Mouse (Mus musculus) forebrain, embryonic 12.5 days (tissue): ENCODE data around the gene Ola1. TPM values are rescaled to one million over a fixed set of nuclear protein-coding genes. Genes with fewer than 3 reads are reported as not detected.

Experiments
- ATAC-seq: fragments of 200-750 bp; cut with Nextera tagmentation; 2 replicates; pipeline ENCODE4 v1.8.0; 2017; ENCODE audit warnings: moderate TSS enrichment; ENCODE audit not compliant: low FRiP score
- H3K27ac ChIP-seq: fragments of 300-500 bp; sonication (generic); 2 replicates; pipeline ENCODE4 v1.5.1; 2016; ENCODE audit warnings: mild to moderate bottlenecking
- H3K27me3 ChIP-seq: fragments of 300-500 bp; sonication (generic); 2 replicates; pipeline ENCODE4 v1.6.1; 2016; ENCODE audit warnings: mild to moderate bottlenecking
- H3K36me3 ChIP-seq: fragments of 300-500 bp; sonication (generic); replicated peaks from 2 replicates; pipeline ENCODE4 v1.6.1; 2016; ENCODE audit warnings: mild to moderate bottlenecking
- H3K4me1 ChIP-seq: fragments of 300-500 bp; sonication (generic); 2 replicates; pipeline ENCODE4 v1.6.1; 2016
- H3K4me2 ChIP-seq: fragments of 300-500 bp; sonication (generic); 2 replicates; pipeline ENCODE4 v1.6.1; 2016; ENCODE audit warnings: mild to moderate bottlenecking, moderate library complexity
- H3K4me3 ChIP-seq: fragments of 300-500 bp; sonication (generic); replicated peaks from 2 replicates; pipeline ENCODE4 v1.5.1; 2016; ENCODE audit warnings: mild to moderate bottlenecking
- H3K9ac ChIP-seq: fragments of 300-500 bp; sonication (generic); 2 replicates; pipeline ENCODE4 v1.6.1; 2016; ENCODE audit warnings: mild to moderate bottlenecking
- H3K9me3 ChIP-seq: fragments of 300-500 bp; sonication (generic); 2 replicates; pipeline ENCODE4 v1.6.1; 2016
- WGBS: fragments of 180-500 bp; shearing (Covaris S2); methylation state at CpG from one replicate; pipeline ENCODE4 v1.1.7; 2016; 5-methylcytosine and 5-hydroxymethylcytosine counted together
- polyA plus RNA-seq: library from polyadenylated mRNA; unstranded; fragments of >200 nt; fragmentation: Nextera tagmentation; extraction: Ambion mirVana; gene quantifications from 2 replicates; pipeline ENCODE4 v1.2.1, GENCODE M21; 2016

Ola1 gene
- polyA plus RNA-seq, 1 experiment from 2014 or later: 106 TPM

GRCm38 (mm10) chr2:73058344-73058743 is 160.4 kb downstream of the Ola1 start:
- Histone ChIP-seq H3K4me2 (no peak overlapping the region), H3K9ac (no peak overlapping the region), H3K4me3 (no peak overlapping the region), H3K27ac (no peak overlapping the region), H3K9me3 (no peaks in the 10 kb centered on the region), H3K27me3 (no peaks in the 10 kb centered on the region), H3K36me3 (no peaks in the 10 kb centered on the region), H3K4me1 (no peaks in the 10 kb centered on the region)
- ATAC-seq: no peak
- WGBS: 89% methylated on average over 1 of the region's 1 CpGs

GRCm38 (mm10) chr2:73057589-73057988 is 161.1 kb downstream of the Ola1 start:
- no peak for ATAC-seq
- Histone ChIP-seq H3K9me3 (no peaks in the 10 kb centered on the region), H3K36me3 (no peaks in the 10 kb centered on the region), H3K27ac (no peak overlapping the region), H3K4me1 (no peaks in the 10 kb centered on the region), H3K27me3 (no peaks in the 10 kb centered on the region), H3K4me2 (no peak overlapping the region), H3K4me3 (no peak overlapping the region), H3K9ac (no peak overlapping the region)
- 93% methylated on average over 2 of the region's 2 CpGs for WGBS

DNA sequence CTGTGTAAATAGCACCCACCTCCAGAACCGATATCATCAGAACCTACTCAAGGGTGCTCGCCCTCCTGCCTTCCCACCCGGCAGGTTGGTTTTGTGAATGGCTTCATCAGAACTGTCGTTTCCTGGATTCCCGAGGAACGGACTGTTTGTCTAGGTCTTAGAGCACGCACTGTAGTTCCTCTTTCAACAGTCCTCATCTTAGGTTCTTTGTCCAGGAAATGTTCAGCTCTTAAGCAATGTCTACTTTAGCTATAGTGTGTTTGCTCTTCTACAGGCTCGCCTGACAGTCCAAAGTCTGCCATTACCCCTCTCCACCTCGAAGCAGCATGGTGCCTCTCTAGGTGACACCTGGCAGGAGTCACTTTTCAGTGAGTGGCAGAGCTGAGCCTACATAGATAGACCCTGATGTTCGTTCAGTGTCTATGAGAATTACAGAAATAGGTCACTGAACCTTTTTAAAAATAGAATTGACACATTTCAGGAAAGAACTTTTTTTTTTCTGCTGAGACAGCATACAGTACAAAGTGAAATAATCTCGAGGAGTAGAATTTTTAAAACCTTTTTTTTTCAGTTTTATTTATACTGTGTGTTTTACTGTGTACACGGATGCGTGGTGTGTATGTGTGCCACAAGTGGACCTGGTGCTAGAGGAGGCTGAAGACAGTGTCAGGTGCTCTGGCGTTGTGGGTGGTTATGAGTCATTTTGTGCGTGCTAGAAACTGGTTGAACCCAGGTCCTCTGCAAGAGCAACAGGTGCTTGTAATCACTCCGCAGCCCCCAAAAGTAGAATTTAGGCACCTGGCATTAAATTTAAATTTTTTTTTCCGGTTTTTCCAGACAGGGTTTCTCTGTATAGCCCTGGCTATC is 162.4 kb downstream of the Ola1 start:
- H3K4me3 ChIP-seq: no peak overlapping the region
- WGBS: 91% methylated on average over 17 of the region's 17 CpGs
- no peak overlapping the region for H3K9ac ChIP-seq
- H3K9me3 ChIP-seq: no peaks in the 10 kb centered on the region
- H3K4me1 ChIP-seq: no peaks in the 10 kb centered on the region
- ATAC-seq: no peak
- H3K27ac ChIP-seq: no peak overlapping the region
- no peaks in the 10 kb centered on the region for H3K27me3 ChIP-seq
- no peak overlapping the region for H3K4me2 ChIP-seq
- no peaks in the 10 kb centered on the region for H3K36me3 ChIP-seq

DNA sequence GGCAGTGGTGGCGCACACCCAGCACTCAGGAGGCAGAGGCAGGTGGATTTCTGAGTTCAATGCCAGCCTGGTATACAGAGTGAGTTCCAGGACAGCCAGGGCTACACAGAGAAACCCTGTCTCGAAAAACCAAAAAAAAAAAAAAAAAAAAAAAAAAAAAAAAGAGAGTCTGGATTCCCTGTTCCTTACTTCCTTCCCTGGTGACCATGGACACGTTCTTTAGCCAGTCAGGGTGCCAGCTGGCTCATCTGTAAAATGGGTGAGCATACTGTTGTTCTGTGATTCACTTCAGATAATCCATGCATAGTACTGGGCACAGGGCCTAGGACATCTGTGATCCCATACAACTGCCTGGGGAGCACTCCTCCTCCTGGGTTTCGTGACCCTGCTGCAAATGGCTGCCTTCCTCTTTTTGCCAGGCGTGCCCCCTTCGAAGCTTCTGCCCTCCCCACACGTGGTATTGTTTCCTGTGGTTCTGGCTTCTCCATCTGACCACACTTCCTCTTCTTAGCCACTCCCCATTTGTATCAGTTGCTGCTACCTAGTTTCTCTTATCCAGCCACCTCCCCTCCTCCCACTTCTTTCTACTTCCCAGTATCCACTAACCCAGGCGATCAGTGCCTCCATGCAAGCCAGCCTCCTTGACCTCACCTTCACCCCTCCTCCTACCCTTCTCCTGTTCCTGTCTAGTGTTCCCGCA is 164.8 kb downstream of the Ola1 start:
- no peak overlapping the region for H3K27ac ChIP-seq
- no peaks in the 10 kb centered on the region for H3K9me3 ChIP-seq
- no peak for ATAC-seq
- H3K4me1 ChIP-seq: no peaks in the 10 kb centered on the region
- WGBS: 90% methylated on average over 8 of the region's 9 CpGs
- no peaks in the 10 kb centered on the region for H3K36me3 ChIP-seq
- H3K4me2 ChIP-seq: no peak overlapping the region
- H3K9ac ChIP-seq: no peak overlapping the region
- no peak overlapping the region for H3K4me3 ChIP-seq
- H3K27me3 ChIP-seq: no peaks in the 10 kb centered on the region

GRCm38 (mm10) chr2:73050401-73050800 is 168.3 kb downstream of the Ola1 start:
- peaks cover 11% of the 10 kb centered on the region; the same call in 1 of the 2 replicates for H3K4me1 ChIP-seq
- H3K27me3 ChIP-seq: 0 out of 2 replicates have a peak, but pooled peaks cover 5% of the 10 kb centered on the region
- ATAC-seq: no peak
- no peak overlapping the region for H3K4me3 ChIP-seq
- no peak overlapping the region for H3K27ac ChIP-seq
- H3K9ac ChIP-seq: no peak overlapping the region
- no peaks in the 10 kb centered on the region for H3K36me3 ChIP-seq
- H3K9me3 ChIP-seq: no peaks in the 10 kb centered on the region
- WGBS: 85% methylated on average over 8 of the region's 8 CpGs
- H3K4me2 ChIP-seq: no peak overlapping the region

DNA sequence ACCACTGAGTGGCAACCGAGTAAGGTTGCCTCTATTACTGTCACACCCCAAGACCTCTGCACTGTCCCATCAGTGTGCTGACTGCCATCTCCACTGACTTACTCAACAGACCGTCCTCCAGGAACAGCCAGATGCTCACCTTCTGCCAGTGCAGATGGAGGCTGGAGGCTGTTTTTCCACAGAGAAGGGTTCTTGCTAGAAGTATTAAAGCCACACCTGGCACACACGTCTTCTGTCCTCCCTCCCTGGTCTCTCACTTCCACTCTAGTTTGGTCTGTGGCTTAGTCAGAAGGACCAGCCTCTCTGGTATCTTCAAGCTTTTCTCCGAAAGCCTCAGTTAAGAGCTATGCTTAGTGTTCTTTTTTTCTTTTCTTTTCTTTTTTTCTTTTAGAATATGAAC is 168.7 kb downstream of the Ola1 start:
- Histone ChIP-seq H3K4me2 (no peak overlapping the region), H3K9me3 (no peaks in the 10 kb centered on the region), H3K9ac (no peak overlapping the region), H3K4me3 (no peak overlapping the region), H3K4me1 (peaks cover 11% of the 10 kb centered on the region; the same call in 1 of the 2 replicates), H3K27me3 (0 out of 2 replicates have a peak, but pooled peaks cover 10% of the 10 kb centered on the region), H3K36me3 (no peaks in the 10 kb centered on the region), H3K27ac (no peak overlapping the region)
- no peak for ATAC-seq
- 83% methylated on average over 4 of the region's 4 CpGs for WGBS

GRCm38 (mm10) chr2:73049001-73049684 is 169.6 kb downstream of the Ola1 start:
- Histone ChIP-seq H3K4me1 (peaks cover 11% of the 10 kb centered on the region; the same call in 1 of the 2 replicates), H3K36me3 (no peaks in the 10 kb centered on the region), H3K9me3 (no peaks in the 10 kb centered on the region), H3K27me3 (0 out of 2 replicates have a peak, but pooled peaks cover 11% of the 10 kb centered on the region), H3K9ac (no peak overlapping the region), H3K27ac (no peak overlapping the region), H3K4me2 (no peak overlapping the region), H3K4me3 (no peak overlapping the region)
- no peak for ATAC-seq
- WGBS: 73% methylated on average over 6 of the region's 6 CpGs

DNA sequence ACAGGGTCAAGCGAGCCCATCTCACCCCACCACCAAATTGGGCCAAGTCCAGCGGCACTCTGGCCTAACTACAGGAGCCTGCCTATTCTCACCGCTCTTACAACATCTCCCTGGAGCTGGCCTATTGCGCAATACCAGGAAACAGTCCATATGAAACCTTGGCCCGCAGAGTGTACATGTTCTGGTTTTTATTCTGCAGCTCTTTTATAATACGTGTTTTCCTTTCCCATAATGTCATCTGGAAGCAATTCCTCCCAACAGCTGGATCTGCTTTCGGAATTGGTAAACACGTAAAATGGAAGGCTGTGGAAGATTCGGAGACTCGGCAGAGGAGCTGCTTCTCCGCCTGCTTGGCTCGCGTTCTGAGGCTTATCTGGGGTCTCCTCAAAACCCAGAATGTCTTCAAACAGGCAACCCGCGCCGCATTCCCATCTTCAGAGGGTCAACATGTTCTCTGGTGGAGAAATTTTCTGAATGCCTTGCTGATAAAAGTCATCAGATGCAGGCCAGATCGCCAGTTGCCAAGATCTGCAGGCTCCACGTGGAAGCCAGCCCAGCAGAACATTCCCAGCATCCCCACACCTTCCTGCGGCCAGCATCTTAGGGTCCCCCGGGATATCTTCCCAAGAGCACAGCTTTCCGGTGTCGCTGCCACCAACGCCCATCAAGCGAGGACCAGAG is 171.5 kb downstream of the Ola1 start:
- ATAC-seq: no peak
- no peaks in the 10 kb centered on the region for H3K36me3 ChIP-seq
- H3K4me2 ChIP-seq: no peak overlapping the region
- 0 out of 2 replicates have a peak, but pooled peaks cover 15% of the 10 kb centered on the region for H3K27me3 ChIP-seq
- no peak overlapping the region for H3K4me3 ChIP-seq
- H3K9ac ChIP-seq: no peak overlapping the region
- peaks cover 11% of the 10 kb centered on the region; the same call in 1 of the 2 replicates for H3K4me1 ChIP-seq
- WGBS: 79% methylated on average over 24 of the region's 24 CpGs
- H3K9me3 ChIP-seq: no peaks in the 10 kb centered on the region
- H3K27ac ChIP-seq: no peak overlapping the region

DNA sequence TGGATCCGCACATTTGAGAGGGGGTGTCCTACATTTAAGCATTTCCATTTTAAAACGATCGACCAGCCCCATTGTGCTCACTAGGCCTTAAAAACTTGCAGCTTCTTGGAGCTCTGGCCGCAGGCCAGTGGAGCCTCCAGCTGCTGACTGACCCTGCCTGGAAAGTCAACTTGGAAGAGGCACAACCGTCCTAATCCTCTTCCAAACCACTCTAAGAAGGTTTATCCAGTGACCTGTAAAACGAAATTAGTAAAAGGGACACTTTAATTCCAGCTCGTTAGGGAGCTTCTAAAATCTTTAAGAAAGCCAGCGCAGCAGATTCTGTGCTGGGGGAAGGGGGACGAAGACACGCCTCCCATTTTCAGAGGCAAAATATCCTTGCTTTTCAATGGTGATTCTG is 172.1 kb downstream of the Ola1 start:
- Histone ChIP-seq H3K9ac (no peak overlapping the region), H3K36me3 (no peaks in the 10 kb centered on the region), H3K4me2 (no peak overlapping the region), H3K4me3 (no peak overlapping the region), H3K4me1 (peaks cover 11% of the 10 kb centered on the region; the same call in 1 of the 2 replicates), H3K9me3 (no peaks in the 10 kb centered on the region), H3K27me3 (0 out of 2 replicates have a peak, but pooled peaks cover 15% of the 10 kb centered on the region), H3K27ac (no peak overlapping the region)
- 18% methylated on average over 10 of the region's 10 CpGs for WGBS
- ATAC-seq: no peak

GRCm38 (mm10) chr2:73045505-73045904 is 173.2 kb downstream of the Ola1 start:
- H3K9ac ChIP-seq: no peak overlapping the region
- no peak overlapping the region for H3K27ac ChIP-seq
- H3K4me2 ChIP-seq: no peak overlapping the region
- no peak for ATAC-seq
- H3K27me3 ChIP-seq: 0 out of 2 replicates have a peak, but pooled peaks cover 15% of the 10 kb centered on the region
- H3K9me3 ChIP-seq: no peaks in the 10 kb centered on the region
- H3K36me3 ChIP-seq: no peaks in the 10 kb centered on the region
- H3K4me1 ChIP-seq: peaks cover 11% of the 10 kb centered on the region; the same call in 1 of the 2 replicates
- WGBS: 79% methylated on average over 5 of the region's 5 CpGs
- no peak overlapping the region for H3K4me3 ChIP-seq
